Mouse (Mus musculus): ENCODE results near the gene Hnrnpul1.

DNA sequence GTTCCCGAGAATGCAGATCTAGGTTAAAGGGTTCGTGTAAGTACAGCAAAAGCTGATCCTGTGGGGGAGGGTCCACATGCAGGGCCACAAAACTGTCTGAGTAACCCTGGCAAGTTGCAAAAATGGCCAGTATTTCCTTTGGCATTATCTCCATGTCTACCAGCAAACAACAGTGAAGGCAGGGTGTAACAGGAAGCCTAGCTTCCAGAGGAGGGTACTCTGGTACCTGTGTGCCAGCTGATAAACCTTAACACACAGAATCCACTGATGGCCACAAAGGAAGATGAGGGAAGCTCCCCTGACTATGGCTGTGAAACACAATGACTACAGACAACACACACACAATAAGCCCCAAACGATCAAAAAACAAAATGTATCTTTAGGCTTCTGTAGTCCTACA lies 16.3 kb downstream of the Hnrnpul1 start:
- TF ChIP-seq CTCF (IDR thresholded peaks at IDR 0.05; ENCODE audit: borderline replicate concordance, extremely low read depth, insufficient read depth, insufficient read length) (no peak), POLR2A (IDR thresholded peaks at IDR 0.05; ENCODE audit: borderline replicate concordance, extremely low read depth, insufficient read depth, insufficient read length, poor library complexity, severe bottlenecking) (no peak)

All from brain, embryonic 14.5 days (tissue).